11 mouse cellular contexts compared by ENCODE assay signal in the genomic region with DNA sequence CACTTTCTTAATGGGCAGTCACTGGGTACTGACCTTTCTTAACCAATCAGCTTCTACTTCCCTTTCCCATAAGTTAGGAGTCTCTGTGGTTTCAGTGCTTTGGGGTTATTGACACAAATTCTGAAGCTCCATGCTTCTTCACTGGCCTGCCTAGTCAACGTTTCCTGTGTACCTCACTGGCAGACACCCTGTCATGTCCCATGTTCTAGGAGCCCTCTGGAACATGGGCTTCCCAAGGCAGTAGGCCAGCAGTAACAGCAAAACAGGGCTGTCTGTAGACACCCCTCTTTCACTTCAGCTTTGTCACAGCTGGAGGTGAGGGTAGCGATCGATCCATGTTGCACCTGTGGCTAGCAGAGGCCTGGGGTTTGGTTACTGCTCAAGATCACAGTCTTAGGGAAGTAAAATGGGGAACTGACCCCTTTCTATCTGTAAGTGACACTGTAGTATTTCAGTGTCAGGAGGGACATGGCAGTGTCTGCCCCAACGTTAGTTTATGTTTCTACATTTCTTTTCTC. TPM values are rescaled to one million over a fixed set of nuclear protein-coding genes. Genes with fewer than 3 reads are reported as not detected.
DNase-seq lines count a peak whose midpoint lies in the region; ATAC-seq and TF ChIP-seq lines count a peak whose summit lies in the region.
"Had no signal": no experiment of that assay in that cellular context is flagged by ENCODE, and none has a peak within 500 bp of the region (broad histone marks: within the 10 kb centered on the region; RNA-seq: fewer than 3 reads in every experiment).

No protein-coding gene starts in this region.

- H3K4me2 ChIP-seq in liver, embryonic 12.5 days = peak overlapping the region; percentile 34
- H3K4me2 ChIP-seq in forebrain, embryonic 13.5 days = no peak overlapping the region
- H3K4me2 ChIP-seq: forebrain, embryonic 15.5 days; limb, embryonic 13.5 days had no signal

- H3K27me3 ChIP-seq in liver, adult 2 months (ENCODE audit: control insufficient read depth, insufficient read depth, low read length) = no peaks in the 10 kb centered on the region
- H3K27me3 ChIP-seq in liver, embryonic 12.5 days (replicated peaks) = no peaks in the 10 kb centered on the region
- H3K27me3 ChIP-seq in forebrain, embryonic 13.5 days = no peaks in the 10 kb centered on the region
- H3K27me3 ChIP-seq: forebrain, embryonic 15.5 days; limb, embryonic 13.5 days had no signal

- peaks cover 68% of the 10 kb centered on the region for H3K79me2 ChIP-seq in liver, adult 2 months (ENCODE audit: control insufficient read depth, insufficient read depth, low read length)

- WGBS in liver, adult 2 months = 12% methylated on average over 4 of the region's 4 CpGs
- 32% methylated on average over 4 of the region's 4 CpGs for WGBS in liver, embryonic 12.5 days (ENCODE audit: insufficient replicate concordance)
- WGBS in forebrain, embryonic 13.5 days = 80% methylated on average over 4 of the region's 4 CpGs

- peak overlapping the region; percentile 22 for H3K9ac ChIP-seq in liver, adult 2 months (ENCODE audit: low read depth, low read length)
- no peak overlapping the region; the same call in 1 of the 2 replicates for H3K9ac ChIP-seq in liver, embryonic 12.5 days
- no peak overlapping the region for H3K9ac ChIP-seq in forebrain, embryonic 13.5 days
- H3K9ac ChIP-seq: limb, embryonic 13.5 days had no signal

- H3K36me3 ChIP-seq in liver, adult 2 months (ENCODE audit: control insufficient read depth, insufficient read depth, low read length) = no peaks in the 10 kb centered on the region
- H3K36me3 ChIP-seq in liver, embryonic 12.5 days = peaks cover 5% of the 10 kb centered on the region; the same call in 1 of the 2 replicates
- 0 out of 2 replicates have a peak, but pooled peaks cover 3% of the 10 kb centered on the region for H3K36me3 ChIP-seq in forebrain, embryonic 13.5 days (ENCODE audit: poor library complexity, severe bottlenecking)
- H3K36me3 ChIP-seq: forebrain, embryonic 15.5 days had no signal

- TF ChIP-seq CTCF in liver, adult 2 months (IDR thresholded peaks at IDR 0.05; ENCODE audit: low read depth, low read length) = no peak

- H3K4me1 ChIP-seq in liver, adult 2 months (ENCODE audit: control insufficient read depth, insufficient read depth, low read length) = peaks cover 48% of the 10 kb centered on the region
- peaks cover 87% of the 10 kb centered on the region for H3K4me1 ChIP-seq in liver, embryonic 12.5 days
- H3K4me1 ChIP-seq in forebrain, embryonic 13.5 days = peaks cover 45% of the 10 kb centered on the region

- H3K9me3 ChIP-seq in liver, embryonic 12.5 days (replicated peaks) = no peaks in the 10 kb centered on the region
- H3K9me3 ChIP-seq in forebrain, embryonic 13.5 days (replicated peaks) = no peaks in the 10 kb centered on the region
- H3K9me3 ChIP-seq: forebrain, embryonic 15.5 days; limb, embryonic 13.5 days had no signal

- ATAC-seq in liver, embryonic 12.5 days = no peak
- no peak for ATAC-seq in forebrain, embryonic 13.5 days
- ATAC-seq in megakaryocyte-erythroid progenitor cell, adult 5-6 weeks (replicated peaks; ENCODE audit: low FRiP score, low TSS enrichment, poor library complexity, severe bottlenecking) = no peak
- ATAC-seq: forebrain, embryonic 15.5 days had no signal

- no peak for DNase-seq in liver, adult 2 months (ENCODE audit: extremely low read depth, low read depth, low spot score)
- DNase-seq in liver (no peak), MEL-GATA-1-ER (ENCODE audit: extremely low read depth, low read depth) (peak; percentile 65)
- DNase-seq in spleen, postnatal 36 days (ENCODE audit: low spot score in 2 of 2) = peak; percentile 86
- DNase-seq in adrenal gland, postnatal 14 days = no peak
- DNase-seq: kidney, adult 9 months had no signal

- H3K27ac ChIP-seq in liver, adult 2 months (replicated peaks; ENCODE audit: insufficient read depth, low read depth, low read length) = peak overlapping the region; percentile 97
- H3K27ac ChIP-seq in liver, embryonic 12.5 days = peak overlapping the region; percentile 74
- no peak overlapping the region for H3K27ac ChIP-seq in forebrain, embryonic 13.5 days
- H3K27ac ChIP-seq: forebrain, embryonic 15.5 days; limb, embryonic 13.5 days had no signal

- no peak for TF ChIP-seq POLR2A in liver, adult 2 months (IDR thresholded peaks at IDR 0.05; ENCODE audit: extremely low read depth, insufficient read depth, low read length)

- H3K4me3 ChIP-seq in liver, adult 2 months (ENCODE audit: insufficient read depth, low read depth, low read length) = no peak overlapping the region
- H3K4me3 ChIP-seq in liver, embryonic 12.5 days = no peak overlapping the region
- H3K4me3 ChIP-seq in forebrain, embryonic 13.5 days = no peak overlapping the region
- H3K4me3 ChIP-seq: forebrain, embryonic 15.5 days; limb, embryonic 13.5 days had no signal

RNA-seq across cellular contexts. Expression of gene Rapgef1, which starts 4.6 kb away (rescaled TPM):
- 11.8 and 16.8 TPM in 2 replicates for total RNA-seq in liver, adult 2 months (2014; rRNA removed)
- 24.9 and 25.3 TPM in 2 replicates for polyA plus RNA-seq in liver, adult 2 months (2012; rRNA removed)
- 10.1 and 10.8 TPM in 2 replicates for polyA plus RNA-seq in liver, embryonic 12.5 days (2016; fragmentation: Nextera tagmentation; extraction: Ambion mirVana)
- polyA plus RNA-seq in forebrain, embryonic 13.5 days (2015; fragmentation: Nextera tagmentation; extraction: Ambion mirVana) = 17.8 and 19.2 TPM in 2 replicates
- total RNA-seq in megakaryocyte-erythroid progenitor cell, adult 5-6 weeks (2014; fragmentation: Nextera tagmentation) = 52.4 and 58.0 TPM in 2 replicates
- total RNA-seq in megakaryocyte-erythroid progenitor cell, adult 5-6 weeks (2017) = 30.6 and 41.4 TPM in 2 replicates
- 57.3 and 61.2 TPM in 2 replicates for total RNA-seq in adrenal gland, postnatal 14 days (2021)

Comparison
In these comparisons a context has a peak if more than half of its experiments do, and no peak if none do; other contexts are left out.
1. DNase-seq: peak in MEL-GATA-1-ER (single experiment) and spleen, postnatal 36 days (2 of 2); none in liver, adult 2 months (single experiment), liver (single experiment) and adrenal gland, postnatal 14 days (single experiment).